Mouse (Mus musculus): ENCODE results near the gene Ttc26.

GRCm38 (mm10) chr6:38355354-38355823, 25.9 kb upstream of the Ttc26 start:
- TF ChIP-seq CTCF (IDR thresholded peaks at IDR 0.05; ENCODE audit: insufficient read depth, low read depth, low read length) (no peak), POLR2A (IDR thresholded peaks at IDR 0.05; ENCODE audit: insufficient read depth, low read depth, low read length) (no peak)

All from olfactory bulb, adult 2 months (tissue).